Mouse (Mus musculus) stomach, postnatal 0 days (tissue): ENCODE measurements around the gene Atg2b. TPM values are rescaled to one million over a fixed set of nuclear protein-coding genes. Genes with fewer than 3 reads are reported as not detected.

Source experiments
- ATAC-seq: fragments of 200-750 bp; cut with Nextera tagmentation; 2 replicates; pipeline ENCODE4 v1.8.0; 2017; ENCODE audit not compliant: low FRiP score, low TSS enrichment
- DNase-seq: peaks from one replicate; pipeline ENCODE4 v3.0.0-alpha.2; 2016; ENCODE audit warnings: low spot score
- H3K27ac ChIP-seq: fragments of 300-500 bp; sonication (generic); replicated peaks from 2 replicates; pipeline ENCODE4 v1.5.1; 2014; ENCODE audit warnings: mild to moderate bottlenecking, control low read depth
- H3K27me3 ChIP-seq: fragments of 300-500 bp; sonication (generic); 2 replicates; pipeline ENCODE4 v1.6.1; 2014; ENCODE audit warnings: low read length; ENCODE audit not compliant: control insufficient read depth, insufficient read depth
- H3K36me3 ChIP-seq: fragments of 300-500 bp; sonication (generic); 2 replicates; pipeline ENCODE4 v1.6.1; 2014; ENCODE audit warnings: low read length, mixed read lengths; ENCODE audit not compliant: control insufficient read depth, insufficient read depth
- H3K4me1 ChIP-seq: fragments of 300-500 bp; sonication (generic); replicated peaks from 2 replicates; pipeline ENCODE4 v1.6.1; 2014; ENCODE audit warnings: antibody characterized with exemption; ENCODE audit not compliant: control insufficient read depth, insufficient read depth
- H3K4me2 ChIP-seq: fragments of 300-500 bp; sonication (generic); replicated peaks from 2 replicates; pipeline ENCODE4 v1.6.1; 2014; ENCODE audit warnings: low read depth, mild to moderate bottlenecking, control low read depth, moderate library complexity
- H3K4me3 ChIP-seq: fragments of 300-500 bp; sonication (generic); 2 replicates; pipeline ENCODE4 v1.5.1; 2014; ENCODE audit warnings: low read depth, low read length, control low read depth
- H3K9ac ChIP-seq: fragments of 300-500 bp; sonication (generic); 2 replicates; pipeline ENCODE4 v1.6.1; 2014; ENCODE audit warnings: mild to moderate bottlenecking, low read length, control low read depth, mixed read lengths
- H3K9me3 ChIP-seq: fragments of 300-500 bp; sonication (generic); 2 replicates; pipeline ENCODE4 v1.6.1; 2016; ENCODE audit warnings: low read length; ENCODE audit not compliant: control insufficient read depth
- CTCF ChIP-seq: IDR thresholded peaks from 2 replicates; pipeline ENCODE4 v1.5.1; 2016; ENCODE audit warnings: antibody characterized with exemption, low read depth, mild to moderate bottlenecking, moderate library complexity
- EP300 ChIP-seq: optimal IDR thresholded peaks from 2 replicates; pipeline ENCODE3; 2016; ENCODE audit warnings: antibody characterized with exemption
- WGBS: fragments of 180-500 bp; shearing (Covaris S2); extraction: QIAGEN DNeasy Blood & Tissue Kit; methylation state at CpG from one replicate; pipeline ENCODE4 v1.1.7; 2014; 5-methylcytosine and 5-hydroxymethylcytosine counted together
- polyA plus RNA-seq: library from polyadenylated mRNA; unstranded; fragments of >200 nt; fragmentation: Nextera tagmentation; extraction: Ambion mirVana; gene quantifications from 2 replicates; pipeline ENCODE4 v1.2.1, GENCODE M21; 2015

Gene Atg2b
- polyA plus RNA-seq, 1 experiment from 2014 or later: 4.4 TPM

- Histone ChIP-seq H3K9me3 (no peaks in the 10 kb centered on the region), H3K4me1 (peaks cover 2% of the 10 kb centered on the region; the same call in 1 of the 2 replicates), H3K9ac (no peak overlapping the region), H3K36me3 (no peaks in the 10 kb centered on the region), H3K4me2 (no peak overlapping the region), H3K27ac (no peak overlapping the region), H3K4me3 (no peak overlapping the region), H3K27me3 (no peaks in the 10 kb centered on the region)
- WGBS: 26% methylated on average over 11 of the region's 12 CpGs
- TF ChIP-seq CTCF (peak; percentile 98), EP300 (no peak)
- DNase-seq: peak; percentile 73
- peak; percentile 71 for ATAC-seq
Observed at GRCm38 (mm10) chr12:105584851-105585250, 100.2 kb downstream of the Atg2b start.

GRCm38 (mm10) chr12:105583484-105583883 lies 101.5 kb downstream of the Atg2b start:
- H3K36me3 ChIP-seq: no peaks in the 10 kb centered on the region
- peaks cover 2% of the 10 kb centered on the region; the same call in 1 of the 2 replicates for H3K4me1 ChIP-seq
- no peak overlapping the region for H3K9ac ChIP-seq
- H3K27ac ChIP-seq: no peak overlapping the region; the same call in 1 of the 2 replicates
- peak; percentile 77 for DNase-seq
- H3K9me3 ChIP-seq: no peaks in the 10 kb centered on the region
- no peak overlapping the region for H3K4me3 ChIP-seq
- peak; percentile 30 for TF ChIP-seq CTCF
- no peak for TF ChIP-seq EP300
- 18% methylated on average over 2 of the region's 2 CpGs for WGBS
- H3K27me3 ChIP-seq: no peaks in the 10 kb centered on the region
- no peak overlapping the region; the same call in 1 of the 2 replicates for H3K4me2 ChIP-seq
- ATAC-seq: peak; percentile 58

GRCm38 (mm10) chr12:105582486-105582885 lies 102.5 kb downstream of the Atg2b start:
- WGBS: 60% methylated on average over 9 of the region's 9 CpGs

GRCm38 (mm10) chr12:105580490-105580889 lies 104.5 kb downstream of the Atg2b start:
- DNase-seq (no peak), ATAC-seq (no peak)
- no peaks in the 10 kb centered on the region for H3K9me3 ChIP-seq
- 0 out of 2 replicates have a peak overlapping the region, but pooled peaks have one; percentile 13 for H3K27ac ChIP-seq
- no peaks in the 10 kb centered on the region for H3K36me3 ChIP-seq
- H3K4me1 ChIP-seq: peaks cover 2% of the 10 kb centered on the region; the same call in 1 of the 2 replicates
- H3K4me2 ChIP-seq: no peak overlapping the region
- no peak overlapping the region for H3K9ac ChIP-seq
- TF ChIP-seq CTCF: no peak
- TF ChIP-seq EP300: no peak
- WGBS: 72% methylated on average over 17 of the region's 17 CpGs
- H3K27me3 ChIP-seq: no peaks in the 10 kb centered on the region
- H3K4me3 ChIP-seq: no peak overlapping the region

More at GRCm38 (mm10) chr12:105582486-105582885, 102.5 kb downstream of the Atg2b start:
- Histone ChIP-seq H3K27ac (no peak overlapping the region), H3K9ac (no peak overlapping the region), H3K4me1 (peaks cover 2% of the 10 kb centered on the region; the same call in 1 of the 2 replicates), H3K36me3 (no peaks in the 10 kb centered on the region), H3K9me3 (no peaks in the 10 kb centered on the region), H3K4me3 (no peak overlapping the region), H3K27me3 (no peaks in the 10 kb centered on the region), H3K4me2 (no peak overlapping the region)
- ATAC-seq: no peak
- TF ChIP-seq EP300: no peak
- TF ChIP-seq CTCF: no peak
- DNase-seq: no peak

- TF ChIP-seq EP300 (no peak), CTCF (no peak)
- WGBS: 81% methylated on average over 4 of the region's 4 CpGs
- H3K4me1 ChIP-seq: no peaks in the 10 kb centered on the region; the same call in 1 of the 2 replicates
- DNase-seq: no peak
- no peaks in the 10 kb centered on the region for H3K9me3 ChIP-seq
- no peak overlapping the region for H3K9ac ChIP-seq
- no peak overlapping the region for H3K4me3 ChIP-seq
- no peak overlapping the region; the same call in 1 of the 2 replicates for H3K27ac ChIP-seq
- no peak for ATAC-seq
- H3K27me3 ChIP-seq: no peaks in the 10 kb centered on the region
- H3K36me3 ChIP-seq: no peaks in the 10 kb centered on the region
- H3K4me2 ChIP-seq: no peak overlapping the region
Observed at GRCm38 (mm10) chr12:105574356-105574755, 110.7 kb downstream of the Atg2b start.

DNA sequence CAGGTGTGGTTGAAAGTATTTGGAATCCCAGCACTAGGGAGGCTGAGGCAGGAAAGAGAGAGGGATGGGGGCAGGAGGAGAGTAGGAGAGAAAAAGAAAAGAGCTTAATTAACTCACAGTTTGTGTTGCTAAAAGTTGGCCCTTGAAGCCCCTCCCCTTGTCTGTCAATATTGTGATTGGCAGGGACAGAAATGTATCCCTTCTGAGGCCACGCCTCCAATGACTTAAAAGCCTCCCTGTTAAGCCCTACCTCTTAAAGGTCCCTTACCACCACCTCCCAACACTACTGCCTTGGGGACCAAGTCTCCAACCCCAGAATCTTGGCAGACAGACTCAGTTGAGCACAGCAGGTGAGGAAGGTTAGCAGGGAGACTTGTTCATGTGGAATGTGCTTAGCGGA lies 112.4 kb downstream of the Atg2b start:
- TF ChIP-seq EP300: no peak
- no peak for TF ChIP-seq CTCF
- Histone ChIP-seq H3K27me3 (no peaks in the 10 kb centered on the region), H3K9ac (no peak overlapping the region), H3K4me3 (no peak overlapping the region), H3K4me2 (no peak overlapping the region), H3K36me3 (no peaks in the 10 kb centered on the region), H3K4me1 (no peaks in the 10 kb centered on the region; the same call in 1 of the 2 replicates), H3K27ac (0 out of 2 replicates have a peak overlapping the region, but pooled peaks have one; percentile 67), H3K9me3 (no peaks in the 10 kb centered on the region)
- ATAC-seq: no peak
- 80% methylated on average over 2 of the region's 2 CpGs for WGBS
- DNase-seq: no peak
